Mouse (Mus musculus) testis, adult 2 months (tissue): ENCODE measurements around the gene Cdk5r1. TPM values are rescaled to one million over a fixed set of nuclear protein-coding genes. Genes with fewer than 3 reads are reported as not detected.

Experiments used
- H3K27ac ChIP-seq: fragments of 200-500 bp; 2 replicates; pipeline ENCODE4 v1.5.1; 2012; ENCODE audit warnings: low read depth, low read length; ENCODE audit not compliant: control insufficient read depth, insufficient read depth
- H3K27me3 ChIP-seq: fragments of 200-500 bp; 2 replicates; pipeline ENCODE4 v1.6.1; 2012; ENCODE audit warnings: mild to moderate bottlenecking, low read length, moderate library complexity; ENCODE audit not compliant: control insufficient read depth, insufficient read depth
- H3K36me3 ChIP-seq: fragments of 200-500 bp; 2 replicates; pipeline ENCODE4 v1.6.1; 2012; ENCODE audit warnings: mild to moderate bottlenecking, low read length; ENCODE audit not compliant: control insufficient read depth, insufficient read depth
- H3K4me1 ChIP-seq: fragments of 200-500 bp; 2 replicates; pipeline ENCODE4 v1.6.1; 2012; ENCODE audit warnings: low read length; ENCODE audit not compliant: control insufficient read depth, insufficient read depth
- H3K4me3 ChIP-seq: fragments of 200-500 bp; 2 replicates; pipeline ENCODE4 v1.5.1; 2012; ENCODE audit warnings: low read depth, mild to moderate bottlenecking, low read length, moderate library complexity, mixed read lengths; ENCODE audit not compliant: control insufficient read depth
- CTCF ChIP-seq: fragments of 200-500 bp; IDR thresholded peaks from 2 replicates; pipeline ENCODE4 v1.5.1; 2012; ENCODE audit warnings: low read depth, mild to moderate bottlenecking, inconsistent platforms, low read length, moderate library complexity; ENCODE audit not compliant: control insufficient read depth, insufficient read depth, insufficient replicate concordance
- POLR2A ChIP-seq: fragments of 200-500 bp; IDR thresholded peaks from 2 replicates; pipeline ENCODE4 v1.6.1; 2012; ENCODE audit warnings: low read depth, mild to moderate bottlenecking, inconsistent platforms, low read length, moderate library complexity; ENCODE audit not compliant: control insufficient read depth
- polyA plus RNA-seq: library from polyadenylated mRNA; depleted of rRNA; stranded (reverse); fragments of >200 nt; gene quantifications from 2 replicates; pipeline ENCODE4 v1.2.3, GENCODE M21; 2012

The Cdk5r1 gene
- polyA plus RNA-seq, 1 experiment = 1.1 TPM

DNA sequence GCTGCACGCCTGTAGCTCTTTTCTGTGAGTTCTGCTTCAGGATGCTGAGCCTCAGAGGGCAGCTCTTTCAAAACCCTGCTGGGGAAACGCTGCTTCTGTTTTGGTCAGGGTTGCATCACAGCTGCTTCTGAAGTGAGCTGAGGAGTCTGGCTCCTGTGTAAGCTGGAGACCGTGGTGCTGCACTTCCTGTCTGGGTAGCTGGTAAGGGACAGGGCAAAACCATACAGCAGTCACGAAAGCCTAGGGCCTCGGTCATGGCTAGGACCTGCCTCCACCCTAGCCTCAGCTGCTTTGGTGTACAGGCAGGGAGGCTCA lies 13.0 kb downstream of the Cdk5r1 start:
- Histone ChIP-seq H3K27ac (no peak overlapping the region), H3K4me1 (no peaks in the 10 kb centered on the region; the same call in 1 of the 2 replicates), H3K27me3 (no peaks in the 10 kb centered on the region), H3K4me3 (no peak overlapping the region), H3K36me3 (no peaks in the 10 kb centered on the region)
- TF ChIP-seq POLR2A = no peak
- TF ChIP-seq CTCF = no peak

GRCm38 (mm10) chr11:80490831-80491230 lies 14.0 kb downstream of the Cdk5r1 start:
- no peaks in the 10 kb centered on the region for H3K36me3 ChIP-seq
- TF ChIP-seq CTCF (no peak), POLR2A (no peak)
- no peak overlapping the region for H3K27ac ChIP-seq

DNA sequence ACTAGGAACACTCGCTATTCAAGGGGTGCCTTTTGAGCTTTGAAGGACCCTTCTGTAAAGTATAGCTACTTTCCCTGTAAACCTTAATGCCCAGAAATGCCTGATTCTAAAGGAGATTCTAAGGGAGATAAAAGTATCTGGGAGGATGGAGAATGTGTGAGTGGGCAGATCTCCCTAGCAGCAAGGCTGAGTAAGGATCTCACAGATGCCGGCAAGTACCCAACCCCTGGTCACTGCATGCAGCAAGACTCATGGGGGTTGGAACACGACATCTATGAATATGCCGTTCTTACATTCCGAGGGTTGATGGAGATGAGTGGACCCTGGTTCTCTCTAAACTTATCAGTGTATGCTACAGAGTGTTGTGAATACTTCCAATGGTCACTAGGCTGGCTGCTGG lies 16.4 kb downstream of the Cdk5r1 start:
- H3K27ac ChIP-seq = no peak overlapping the region
- no peak overlapping the region for H3K4me3 ChIP-seq
- H3K27me3 ChIP-seq = no peaks in the 10 kb centered on the region
- no peak for TF ChIP-seq POLR2A
- TF ChIP-seq CTCF = no peak
- no peaks in the 10 kb centered on the region; the same call in 1 of the 2 replicates for H3K4me1 ChIP-seq
- H3K36me3 ChIP-seq = no peaks in the 10 kb centered on the region

More at GRCm38 (mm10) chr11:80490831-80491230, 14.0 kb downstream of the Cdk5r1 start:
- Histone ChIP-seq H3K4me3 (no peak overlapping the region), H3K27me3 (no peaks in the 10 kb centered on the region), H3K4me1 (no peaks in the 10 kb centered on the region; the same call in 1 of the 2 replicates)

GRCm38 (mm10) chr11:80494852-80495251 lies 18.0 kb downstream of the Cdk5r1 start:
- no peak overlapping the region for H3K27ac ChIP-seq

GRCm38 (mm10) chr11:80495972-80496371 lies 19.1 kb downstream of the Cdk5r1 start:
- H3K4me1 ChIP-seq = no peaks in the 10 kb centered on the region
- no peaks in the 10 kb centered on the region for H3K36me3 ChIP-seq
- H3K27ac ChIP-seq = no peak overlapping the region
- no peaks in the 10 kb centered on the region for H3K27me3 ChIP-seq
- no peak overlapping the region for H3K4me3 ChIP-seq
- TF ChIP-seq POLR2A = no peak
- no peak for TF ChIP-seq CTCF

More at GRCm38 (mm10) chr11:80494852-80495251, 18.0 kb downstream of the Cdk5r1 start:
- no peaks in the 10 kb centered on the region for H3K36me3 ChIP-seq
- H3K4me1 ChIP-seq = no peaks in the 10 kb centered on the region
- no peaks in the 10 kb centered on the region for H3K27me3 ChIP-seq
- no peak overlapping the region for H3K4me3 ChIP-seq
- no peak for TF ChIP-seq CTCF
- no peak for TF ChIP-seq POLR2A

DNA sequence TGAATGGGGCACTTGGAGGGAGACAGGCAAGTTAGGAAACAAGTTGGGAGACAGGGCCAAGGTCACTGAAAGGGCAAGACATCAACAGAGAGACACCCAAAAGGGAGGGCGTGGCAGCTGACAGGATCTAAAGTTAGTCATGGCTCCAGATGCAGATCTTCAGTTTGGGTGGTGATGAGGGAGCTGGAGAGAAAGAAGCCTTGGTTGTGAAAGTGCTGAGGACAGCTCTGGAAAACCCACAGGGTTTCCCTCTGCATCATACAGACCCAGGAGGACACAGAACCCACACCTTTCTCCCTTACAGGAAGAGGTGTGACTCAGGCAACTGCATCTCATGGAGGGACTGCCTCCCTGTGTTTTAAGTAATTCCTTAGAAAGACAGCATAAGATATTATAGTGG lies 19.8 kb downstream of the Cdk5r1 start:
- Histone ChIP-seq H3K4me3 (no peak overlapping the region), H3K27me3 (no peaks in the 10 kb centered on the region), H3K4me1 (no peaks in the 10 kb centered on the region), H3K27ac (no peak overlapping the region), H3K36me3 (no peaks in the 10 kb centered on the region)
- no peak for TF ChIP-seq POLR2A
- no peak for TF ChIP-seq CTCF

DNA sequence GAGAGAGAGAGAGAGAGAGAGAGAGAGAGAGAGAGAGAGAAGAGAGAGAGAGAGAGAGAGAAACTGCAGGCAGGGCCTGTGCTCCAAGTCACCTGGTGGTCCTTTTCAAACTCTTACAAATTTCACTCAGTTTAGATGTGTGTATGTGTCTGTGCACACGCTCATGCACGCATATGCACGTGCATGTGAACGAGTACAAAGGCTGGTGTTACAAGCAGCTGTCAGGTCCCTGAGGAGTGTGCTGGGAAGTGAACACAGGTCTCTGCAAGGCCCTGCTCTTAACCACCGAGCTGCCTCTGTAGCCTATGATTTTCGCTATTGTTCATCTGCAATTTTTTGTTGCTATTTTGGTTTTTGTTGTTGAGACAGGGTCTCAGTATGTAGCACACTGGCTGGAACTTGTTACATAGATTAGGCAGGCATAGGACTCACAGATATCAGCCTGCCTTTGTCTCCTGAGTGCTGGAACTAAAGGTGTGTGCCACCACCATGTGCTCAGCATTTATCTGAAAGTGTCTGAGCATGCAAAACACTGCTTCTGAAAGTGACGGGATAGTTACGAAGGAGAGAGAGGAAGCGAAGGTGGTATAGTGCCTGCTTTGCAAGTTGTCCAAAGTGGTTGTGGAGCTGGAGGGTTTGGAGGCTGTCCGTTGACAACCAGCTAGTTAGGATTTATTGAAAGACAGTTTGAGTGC lies 20.5 kb downstream of the Cdk5r1 start:
- no peaks in the 10 kb centered on the region for H3K36me3 ChIP-seq
- H3K4me1 ChIP-seq = no peaks in the 10 kb centered on the region
- H3K27ac ChIP-seq = no peak overlapping the region
- H3K4me3 ChIP-seq = no peak overlapping the region
- TF ChIP-seq CTCF (no peak), POLR2A (no peak)
- no peaks in the 10 kb centered on the region for H3K27me3 ChIP-seq
